Mouse (Mus musculus) cerebellum, adult 2 months (tissue): ENCODE data around the gene Rab29.

Experiments used
- CTCF ChIP-seq: fragments of 200-500 bp; IDR thresholded peaks from 2 replicates; pipeline ENCODE4 v1.5.1; 2011; ENCODE audit warnings: low read depth, mild to moderate bottlenecking, control low read depth, low read length, moderate library complexity, borderline replicate concordance; ENCODE audit not compliant: insufficient read depth
- POLR2A ChIP-seq: fragments of 200-500 bp; IDR thresholded peaks from 2 replicates; pipeline ENCODE4 v1.6.1; 2011; ENCODE audit warnings: low read length, control low read depth, borderline replicate concordance; ENCODE audit not compliant: insufficient read depth

GRCm38 (mm10) chr1:131869561-131869960, 2.5 kb downstream of the Rab29 start:
- no peak for TF ChIP-seq POLR2A
- no peak for TF ChIP-seq CTCF
